Mouse (Mus musculus) myocyte (in vitro differentiated cells): ENCODE results near the gene Rps27.

Experiments used
- MAX ChIP-seq: IDR thresholded peaks from one replicate; pipeline ENCODE4 v1.6.1; 2011; ENCODE audit warnings: low read depth, mild to moderate bottlenecking, control low read depth
- MYOG ChIP-seq, 3 experiments: IDR thresholded peaks; one replicate each; pipeline ENCODE4 v1.6.1; 2011; ENCODE audit warnings: control low read depth in 2 of 3, low read depth in 2 of 3, mild to moderate bottlenecking in 2 of 3; ENCODE audit not compliant: insufficient read length in 2 of 3, control insufficient read depth in 1 of 3, insufficient read depth in 1 of 3
- POLR2A ChIP-seq: IDR thresholded peaks from one replicate; pipeline ENCODE4 v1.6.1; 2011; ENCODE audit warnings: low read depth, mild to moderate bottlenecking, control low read depth, moderate library complexity; ENCODE audit not compliant: insufficient read length
- TCF12 ChIP-seq: IDR thresholded peaks from one replicate; pipeline ENCODE4 v1.6.1; 2011; ENCODE audit warnings: mild to moderate bottlenecking, control low read depth; ENCODE audit not compliant: poor library complexity, insufficient read depth, severe bottlenecking

DNA sequence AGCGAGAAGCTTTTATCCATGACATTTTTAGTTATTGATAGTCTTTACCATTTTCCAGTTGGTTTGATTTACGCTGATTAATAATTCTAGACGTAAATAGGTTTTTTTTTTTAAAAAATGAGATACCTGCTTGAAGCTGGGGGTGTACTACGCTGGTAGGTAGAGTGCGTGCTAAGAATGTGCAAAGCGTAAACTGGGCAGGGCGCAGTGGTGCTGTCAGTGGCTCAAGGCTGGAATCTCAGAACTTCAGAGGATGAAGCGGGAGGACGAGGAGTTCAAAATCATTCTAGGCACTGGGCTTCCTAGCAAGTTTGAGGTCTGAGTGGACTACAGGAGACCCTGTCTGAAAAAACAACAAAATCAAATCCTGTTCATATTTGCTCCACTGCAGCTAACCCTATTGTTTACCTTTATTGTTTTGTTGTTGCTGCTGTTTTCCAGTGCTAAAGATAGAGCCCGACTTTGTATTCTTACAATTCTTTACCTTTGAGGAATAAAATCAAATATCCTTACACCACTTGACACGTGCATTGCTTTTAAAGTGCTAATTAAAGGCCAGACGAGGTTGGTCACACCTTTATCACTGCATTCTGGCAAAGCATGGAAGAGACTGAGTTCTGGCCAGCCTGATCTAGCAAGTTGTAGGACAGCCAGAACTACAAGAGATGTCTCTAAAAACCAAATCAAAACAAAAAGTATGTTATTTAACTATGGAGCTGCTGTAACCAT is 669 bp upstream of the Rps27 start:
- no peak for TF ChIP-seq MAX
- no peak for TF ChIP-seq POLR2A
- no peak for TF ChIP-seq MYOG (IDR thresholded peaks at IDR 0.05; ENCODE audit: control insufficient read depth in 1 of 3, insufficient read depth in 1 of 3, insufficient read length in 2 of 3, low read depth in 2 of 3)
- no peak for TF ChIP-seq TCF12
